8 mouse cellular contexts compared by ENCODE assay signal in genomic region chr8:84208381-84209380, GRCm38 (mm10). TPM values are rescaled to one million over a fixed set of nuclear protein-coding genes. Genes with fewer than 3 reads are reported as not detected.
DNase-seq lines count a peak whose midpoint lies in the region; ATAC-seq lines count a peak whose summit lies in the region.

No protein-coding gene starts in this region.

- no peaks in the 10 kb centered on the region for H3K27me3 ChIP-seq in embryonic facial prominence, embryonic 15.5 days
- no peaks in the 10 kb centered on the region for H3K27me3 ChIP-seq in kidney, embryonic 16.5 days (ENCODE audit: insufficient read depth, low read length)
- no peaks in the 10 kb centered on the region for H3K27me3 ChIP-seq in neural tube, embryonic 13.5 days

- no peaks in the 10 kb centered on the region for H3K9me3 ChIP-seq in embryonic facial prominence, embryonic 15.5 days (replicated peaks)
- H3K9me3 ChIP-seq in kidney, embryonic 16.5 days (ENCODE audit: low read length): no peaks in the 10 kb centered on the region
- H3K9me3 ChIP-seq in neural tube, embryonic 13.5 days: no peaks in the 10 kb centered on the region

- H3K4me1 ChIP-seq in embryonic facial prominence, embryonic 15.5 days: peaks cover 65% of the 10 kb centered on the region
- H3K4me1 ChIP-seq in kidney, embryonic 16.5 days (ENCODE audit: insufficient read depth, low read length): peaks cover 39% of the 10 kb centered on the region
- peaks cover 40% of the 10 kb centered on the region for H3K4me1 ChIP-seq in neural tube, embryonic 13.5 days (replicated peaks)

- no peak overlapping the region for H3K4me3 ChIP-seq in embryonic facial prominence, embryonic 15.5 days (replicated peaks)
- H3K4me3 ChIP-seq in kidney, embryonic 16.5 days (ENCODE audit: low read length): no peak overlapping the region
- H3K4me3 ChIP-seq in neural tube, embryonic 13.5 days: no peak overlapping the region

- DNase-seq in left cerebral cortex, postnatal 4 days: peak; percentile 35
- no peak for DNase-seq in left cerebral cortex, adult 18-20 months (ENCODE audit: low spot score in 2 of 2)
- no peak for DNase-seq in frontal cortex, postnatal 14 days (ENCODE audit: low spot score in 2 of 2)
- DNase-seq in cerebellum, adult 9-10 months: no peak
- no peak for DNase-seq in adrenal gland, postnatal 25 days

- intact Hi-C loops in left cerebral cortex, postnatal 4 days (cut with DNase I): no loop called here

- no peak overlapping the region for H3K4me2 ChIP-seq in embryonic facial prominence, embryonic 15.5 days (replicated peaks)
- H3K4me2 ChIP-seq in kidney, embryonic 16.5 days (replicated peaks; ENCODE audit: low read depth, low read length): peak overlapping the region; percentile 11; the same call in 1 of the 2 replicates
- no peak overlapping the region for H3K4me2 ChIP-seq in neural tube, embryonic 13.5 days

- no peak for ATAC-seq in embryonic facial prominence, embryonic 15.5 days (ENCODE audit: insufficient number of reproducible peaks, low FRiP score, low TSS enrichment, low read depth)
- ATAC-seq in kidney, embryonic 16.5 days (ENCODE audit: low FRiP score, low TSS enrichment): peak; percentile 79
- ATAC-seq in neural tube, embryonic 13.5 days (ENCODE audit: low read depth): no peak

- H3K27ac ChIP-seq in embryonic facial prominence, embryonic 15.5 days (replicated peaks): peak overlapping the region; percentile 81
- H3K27ac ChIP-seq in kidney, embryonic 16.5 days (ENCODE audit: low read length): peak overlapping the region; percentile 95
- peak overlapping the region; percentile 67 for H3K27ac ChIP-seq in neural tube, embryonic 13.5 days (replicated peaks)

- peaks cover 69% of the 10 kb centered on the region for H3K36me3 ChIP-seq in embryonic facial prominence, embryonic 15.5 days
- peaks cover 48% of the 10 kb centered on the region for H3K36me3 ChIP-seq in kidney, embryonic 16.5 days (ENCODE audit: insufficient read depth, low read length)
- H3K36me3 ChIP-seq in neural tube, embryonic 13.5 days: peaks cover 37% of the 10 kb centered on the region

- no peak overlapping the region for H3K9ac ChIP-seq in embryonic facial prominence, embryonic 15.5 days
- H3K9ac ChIP-seq in kidney, embryonic 16.5 days (replicated peaks; ENCODE audit: low read length): peak overlapping the region; percentile 62
- peak overlapping the region; percentile 35 for H3K9ac ChIP-seq in neural tube, embryonic 13.5 days

- WGBS in embryonic facial prominence, embryonic 15.5 days: 37% methylated on average over 17 of the region's 17 CpGs
- WGBS in kidney, embryonic 16.5 days: 40% methylated on average over 16 of the region's 17 CpGs
- WGBS in neural tube, embryonic 13.5 days: 41% methylated on average over 17 of the region's 17 CpGs

RNA-seq across cellular contexts. Expression of gene Nanos3, which starts 23.7 kb away (rescaled TPM):
- 10 to 100 TPM in 1 of 2 experiments, 1 to 10 TPM in 1; 8.1 to 11.4 TPM for total RNA-seq in left cerebral cortex, postnatal 4 days (2021)
- 1 to 10 TPM in 1 of 2 experiments, under 1 TPM in 1; 0.70 to 2.0 TPM for total RNA-seq in left cerebral cortex, adult 18-20 months (2021)
- 3.5 and 4.0 TPM in 2 replicates for polyA plus RNA-seq in embryonic facial prominence, embryonic 15.5 days (2015; fragmentation: Nextera tagmentation; extraction: Ambion mirVana)
- 2.6 and 3.1 TPM in 2 replicates for polyA plus RNA-seq in kidney, embryonic 16.5 days (2015; fragmentation: Nextera tagmentation; extraction: Ambion mirVana)
- polyA plus RNA-seq in neural tube, embryonic 13.5 days (2015; fragmentation: Nextera tagmentation; extraction: Ambion mirVana): 6.1 and 10.1 TPM in 2 replicates
- total RNA-seq in adrenal gland, postnatal 25 days (2021): 1.3 TPM in 1 of 2 replicates, not detected in the other

RNA-seq across cellular contexts. Expression of gene Zswim4, which starts 28.2 kb away (rescaled TPM):
- total RNA-seq in left cerebral cortex, postnatal 4 days (2021): 10 to 100 TPM; 22.9 to 23.3 TPM
- total RNA-seq in left cerebral cortex, adult 18-20 months (2021): 10 to 100 TPM; 16.8 to 19.1 TPM
- polyA plus RNA-seq in embryonic facial prominence, embryonic 15.5 days (2015; fragmentation: Nextera tagmentation; extraction: Ambion mirVana): 15.8 and 17.7 TPM in 2 replicates
- polyA plus RNA-seq in kidney, embryonic 16.5 days (2015; fragmentation: Nextera tagmentation; extraction: Ambion mirVana): 18.3 and 18.5 TPM in 2 replicates
- polyA plus RNA-seq in neural tube, embryonic 13.5 days (2015; fragmentation: Nextera tagmentation; extraction: Ambion mirVana): 32.9 and 34.7 TPM in 2 replicates
- 41.3 and 44.1 TPM in 2 replicates for total RNA-seq in adrenal gland, postnatal 25 days (2021)

RNA-seq across cellular contexts. Expression of gene D8Ertd738e, which starts 40.8 kb away (rescaled TPM):
- total RNA-seq in left cerebral cortex, postnatal 4 days (2021): 100 to 1,000 TPM; 105 to 120 TPM
- total RNA-seq in left cerebral cortex, adult 18-20 months (2021): 100 to 1,000 TPM; 136 to 146 TPM
- polyA plus RNA-seq in embryonic facial prominence, embryonic 15.5 days (2015; fragmentation: Nextera tagmentation; extraction: Ambion mirVana): 314 and 349 TPM in 2 replicates
- 321 and 330 TPM in 2 replicates for polyA plus RNA-seq in kidney, embryonic 16.5 days (2015; fragmentation: Nextera tagmentation; extraction: Ambion mirVana)
- 255 and 273 TPM in 2 replicates for polyA plus RNA-seq in neural tube, embryonic 13.5 days (2015; fragmentation: Nextera tagmentation; extraction: Ambion mirVana)
- 261 and 266 TPM in 2 replicates for total RNA-seq in adrenal gland, postnatal 25 days (2021)

RNA-seq across cellular contexts. Expression of gene Mri1, which starts 48.4 kb away (rescaled TPM):
- 10 to 100 TPM; 25.1 to 26.4 TPM for total RNA-seq in left cerebral cortex, postnatal 4 days (2021)
- total RNA-seq in left cerebral cortex, adult 18-20 months (2021): 10 to 100 TPM; 13.2 to 15.6 TPM
- polyA plus RNA-seq in embryonic facial prominence, embryonic 15.5 days (2015; fragmentation: Nextera tagmentation; extraction: Ambion mirVana): 61.2 and 62.6 TPM in 2 replicates
- polyA plus RNA-seq in kidney, embryonic 16.5 days (2015; fragmentation: Nextera tagmentation; extraction: Ambion mirVana): 70.1 and 71.1 TPM in 2 replicates
- 50.6 and 50.8 TPM in 2 replicates for polyA plus RNA-seq in neural tube, embryonic 13.5 days (2015; fragmentation: Nextera tagmentation; extraction: Ambion mirVana)
- total RNA-seq in adrenal gland, postnatal 25 days (2021): 31.3 and 45.3 TPM in 2 replicates
